Mouse (Mus musculus) liver, embryonic 16.5 days (tissue): ENCODE data around the gene Gmppa. TPM values are rescaled to one million over a fixed set of nuclear protein-coding genes. Genes with fewer than 3 reads are reported as not detected.

ENCODE experiments used
- ATAC-seq: fragments of 200-750 bp; cut with Nextera tagmentation; 2 replicates; pipeline ENCODE4 v1.8.0; 2017; ENCODE audit warnings: low read depth, mild to moderate bottlenecking, moderate number of reproducible peaks, moderate library complexity
- H3K27ac ChIP-seq: fragments of 300-500 bp; sonication (generic); 2 replicates; pipeline ENCODE4 v1.5.1; 2014; ENCODE audit warnings: mild to moderate bottlenecking, low read length
- H3K27me3 ChIP-seq: fragments of 300-500 bp; sonication (generic); 2 replicates; pipeline ENCODE4 v1.6.1; 2014; ENCODE audit warnings: low read depth, low read length, mixed read lengths; ENCODE audit not compliant: control insufficient read depth, insufficient read depth
- H3K36me3 ChIP-seq: fragments of 300-500 bp; sonication (generic); 2 replicates; pipeline ENCODE4 v1.6.1; 2014; ENCODE audit warnings: mild to moderate bottlenecking; ENCODE audit not compliant: control insufficient read depth, insufficient read depth
- H3K4me1 ChIP-seq: fragments of 300-500 bp; sonication (generic); 2 replicates; pipeline ENCODE4 v1.6.1; 2014; ENCODE audit warnings: low read depth, low read length, mixed read lengths; ENCODE audit not compliant: control insufficient read depth
- H3K4me2 ChIP-seq: fragments of 300-500 bp; sonication (generic); 2 replicates; pipeline ENCODE4 v1.6.1; 2014; ENCODE audit warnings: low read depth, low read length, mixed read lengths
- H3K4me3 ChIP-seq: fragments of 300-500 bp; sonication (generic); 2 replicates; pipeline ENCODE4 v1.5.1; 2014; ENCODE audit warnings: low read depth, mild to moderate bottlenecking, low read length
- H3K9ac ChIP-seq: fragments of 300-500 bp; sonication (generic); 2 replicates; pipeline ENCODE4 v1.6.1; 2014; ENCODE audit warnings: low read depth, low read length
- H3K9me3 ChIP-seq: fragments of 300-500 bp; sonication (generic); replicated peaks from 2 replicates; pipeline ENCODE4 v1.6.1; 2016; ENCODE audit warnings: low read length; ENCODE audit not compliant: control insufficient read depth
- WGBS: fragments of 180-500 bp; shearing (Covaris S2); extraction: QIAGEN DNeasy Blood & Tissue Kit; methylation state at CpG from one replicate; pipeline ENCODE4 v1.1.7; 2014; ENCODE audit not compliant: insufficient replicate concordance; 5-methylcytosine and 5-hydroxymethylcytosine counted together
- polyA plus RNA-seq: library from polyadenylated mRNA; unstranded; fragments of >200 nt; fragmentation: Nextera tagmentation; extraction: Ambion mirVana; gene quantifications from 2 replicates; pipeline ENCODE4 v1.2.1, GENCODE M21; 2015

Gene Gmppa
- polyA plus RNA-seq, 1 experiment from 2014 or later, result 35.7 TPM

DNA sequence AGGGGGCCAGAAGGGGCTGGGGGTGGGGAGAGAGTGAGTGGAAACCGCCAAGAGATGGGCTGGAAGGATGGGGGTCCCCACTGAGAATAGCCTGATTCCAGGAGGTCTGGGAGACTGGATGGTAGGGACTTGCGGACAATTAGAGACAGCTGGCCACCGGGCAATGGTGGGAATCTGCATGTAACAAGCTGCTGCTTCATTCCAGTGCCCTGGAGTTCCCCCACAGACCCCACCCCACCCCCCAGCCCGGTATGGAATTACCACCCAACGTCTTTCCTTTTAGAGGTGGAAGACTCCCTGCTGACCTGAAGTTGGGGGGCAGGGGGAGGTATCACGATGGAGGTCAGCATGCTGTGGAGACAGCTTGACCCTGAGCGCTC is 12.3 kb downstream of the Gmppa start:
- WGBS, result 6% methylated on average over 7 of the region's 7 CpGs
- H3K27me3 ChIP-seq, result peaks cover 70% of the 10 kb centered on the region
- no peak overlapping the region for H3K9ac ChIP-seq
- H3K36me3 ChIP-seq, result no peaks in the 10 kb centered on the region
- H3K4me2 ChIP-seq, result 0 out of 2 replicates have a peak overlapping the region, but pooled peaks have one; percentile 42
- H3K4me3 ChIP-seq, result no peak overlapping the region
- ATAC-seq, result no peak
- peaks cover 64% of the 10 kb centered on the region for H3K4me1 ChIP-seq
- H3K27ac ChIP-seq, result no peak overlapping the region
- H3K9me3 ChIP-seq, result no peaks in the 10 kb centered on the region

DNA sequence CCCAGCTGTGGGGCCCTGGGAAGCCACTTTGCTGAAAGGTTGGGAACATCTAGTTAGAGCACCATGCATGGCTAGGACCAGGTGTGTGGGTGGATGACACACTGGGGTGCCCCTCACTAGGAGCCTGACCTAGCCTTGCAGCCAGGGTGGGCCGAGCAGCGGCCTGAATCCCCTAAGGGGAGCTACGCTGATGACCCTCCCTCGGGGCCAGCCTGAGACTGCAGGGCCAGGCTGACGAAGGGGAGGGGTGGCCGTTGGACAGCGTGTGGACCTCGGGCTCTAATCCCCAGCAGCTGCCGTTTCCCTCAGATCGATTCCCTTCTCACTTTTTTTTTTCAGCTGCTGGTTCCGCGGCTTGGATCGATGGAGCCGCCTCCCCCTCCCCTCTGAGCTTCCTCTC is 13.2 kb downstream of the Gmppa start:
- no peaks in the 10 kb centered on the region for H3K9me3 ChIP-seq
- H3K4me1 ChIP-seq, result peaks cover 64% of the 10 kb centered on the region
- H3K27ac ChIP-seq, result no peak overlapping the region
- H3K4me2 ChIP-seq, result no peak overlapping the region
- peaks cover 79% of the 10 kb centered on the region for H3K27me3 ChIP-seq
- H3K4me3 ChIP-seq, result no peak overlapping the region
- 0% methylated on average over 14 of the region's 14 CpGs for WGBS
- no peaks in the 10 kb centered on the region for H3K36me3 ChIP-seq
- H3K9ac ChIP-seq, result no peak overlapping the region
- ATAC-seq, result no peak

GRCm38 (mm10) chr1:75449377-75450135 is 13.8 kb downstream of the Gmppa start:
- H3K27ac ChIP-seq, result no peak overlapping the region
- WGBS, result 3% methylated on average over 8 of the region's 8 CpGs
- H3K4me1 ChIP-seq, result peaks cover 62% of the 10 kb centered on the region
- H3K36me3 ChIP-seq, result no peaks in the 10 kb centered on the region
- peak overlapping the region; percentile 35 for H3K4me3 ChIP-seq
- peaks cover 85% of the 10 kb centered on the region for H3K27me3 ChIP-seq
- H3K9ac ChIP-seq, result no peak overlapping the region; the same call in 1 of the 2 replicates
- no peak for ATAC-seq
- H3K4me2 ChIP-seq, result peak overlapping the region; percentile 57
- H3K9me3 ChIP-seq, result no peaks in the 10 kb centered on the region

DNA sequence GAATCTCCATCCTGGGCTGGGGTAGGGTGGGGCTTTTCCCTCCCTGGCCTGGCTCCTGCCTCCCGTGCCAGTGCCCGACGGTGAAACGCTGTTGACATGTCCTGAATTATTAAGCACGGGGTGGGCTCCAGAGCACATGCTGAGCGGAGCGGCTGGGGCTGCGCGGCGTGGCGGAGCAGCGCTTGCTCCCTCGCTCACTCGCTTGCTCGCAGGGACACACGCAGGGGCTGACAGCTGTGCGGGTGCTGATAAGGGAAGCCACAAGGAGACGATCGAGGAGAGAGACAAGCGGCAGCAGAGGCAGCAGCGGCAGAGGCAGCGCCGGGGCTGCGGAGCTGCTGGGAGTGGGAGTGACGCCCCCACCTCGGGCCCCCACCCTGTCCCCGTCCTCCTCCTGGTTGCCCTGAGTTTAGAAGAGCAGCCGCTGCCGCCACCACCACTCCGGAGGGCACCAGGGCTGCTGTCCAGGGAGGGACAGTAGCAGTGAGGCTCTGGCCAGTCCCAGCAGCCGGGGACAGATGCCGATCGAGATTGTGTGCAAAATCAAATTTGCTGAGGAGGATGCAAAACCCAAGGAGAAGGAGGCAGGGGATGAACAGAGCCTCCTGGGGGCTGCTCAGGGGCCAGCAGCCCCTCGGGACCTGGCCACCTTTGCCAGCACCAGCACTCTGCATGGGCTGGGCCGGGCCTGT is 14.7 kb downstream of the Gmppa start, which contains the start of gene Asic4:
Asic4 (plus strand) TSS at position 123 of the 692 bp plus-strand sequence.
- Histone ChIP-seq H3K36me3 (no peaks in the 10 kb centered on the region), H3K4me2 (peak within 1 kb of the TSS; percentile 57), H3K27ac (no peak within 1 kb of the TSS), H3K4me3 (peak within 1 kb of the TSS; percentile 35), H3K9ac (peak within 1 kb of the TSS; percentile 2; the same call in 1 of the 2 replicates), H3K4me1 (peaks cover 54% of the 10 kb centered on the region), H3K9me3 (no peaks in the 10 kb centered on the region), H3K27me3 (peaks cover 92% of the 10 kb centered on the region)
- peak; percentile 43; the same call in 1 of the 2 replicates for ATAC-seq
- WGBS, result under 1% methylated on average over 29 of the region's 35 CpGs

GRCm38 (mm10) chr1:75451900-75452299 is 16.2 kb downstream of the Gmppa start:
- 49% methylated on average over 5 of the region's 5 CpGs for WGBS
- H3K4me1 ChIP-seq, result peaks cover 40% of the 10 kb centered on the region
- H3K4me3 ChIP-seq, result no peak overlapping the region
- peaks cover 98% of the 10 kb centered on the region for H3K27me3 ChIP-seq
- no peak overlapping the region for H3K9ac ChIP-seq
- H3K36me3 ChIP-seq, result no peaks in the 10 kb centered on the region
- H3K27ac ChIP-seq, result no peak overlapping the region
- no peak for ATAC-seq
- H3K9me3 ChIP-seq, result no peaks in the 10 kb centered on the region
- no peak overlapping the region for H3K4me2 ChIP-seq

DNA sequence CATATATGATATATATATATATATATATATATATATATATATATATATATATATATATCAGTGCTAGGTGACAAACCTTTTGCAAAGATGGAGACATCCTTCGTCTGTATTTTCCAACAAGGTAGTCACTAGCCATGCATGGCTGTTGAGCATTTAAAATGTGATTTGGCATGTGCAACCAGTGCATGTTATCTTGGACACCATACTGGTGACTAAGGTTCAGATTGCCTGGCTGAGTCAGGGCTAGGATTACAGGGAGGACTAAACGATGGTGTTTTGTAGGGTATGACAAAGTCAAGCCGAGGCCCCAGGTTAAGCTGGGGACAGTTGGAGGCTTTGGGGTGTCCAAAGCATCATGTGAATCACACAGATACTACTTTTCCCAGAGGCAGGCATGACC is 19.7 kb downstream of the Gmppa start:
- Histone ChIP-seq H3K4me3 (no peak overlapping the region), H3K27ac (no peak overlapping the region), H3K9ac (no peak overlapping the region), H3K4me1 (peaks cover 17% of the 10 kb centered on the region), H3K27me3 (peaks cover 96% of the 10 kb centered on the region), H3K36me3 (no peaks in the 10 kb centered on the region), H3K4me2 (no peak overlapping the region), H3K9me3 (no peaks in the 10 kb centered on the region)
- ATAC-seq, result no peak
- 56% methylated on average over 3 of the region's 3 CpGs for WGBS

- Histone ChIP-seq H3K27me3 (peaks cover 91% of the 10 kb centered on the region), H3K4me1 (peaks cover 11% of the 10 kb centered on the region), H3K9ac (no peak overlapping the region), H3K36me3 (no peaks in the 10 kb centered on the region), H3K4me3 (no peak overlapping the region), H3K4me2 (no peak overlapping the region), H3K9me3 (no peaks in the 10 kb centered on the region), H3K27ac (no peak overlapping the region)
- WGBS, result 20% methylated on average over 5 of the region's 5 CpGs
- ATAC-seq, result no peak
Observed at GRCm38 (mm10) chr1:75455948-75456347, 20.2 kb downstream of the Gmppa start.

- Histone ChIP-seq H3K4me3 (no peak overlapping the region), H3K27me3 (peaks cover 80% of the 10 kb centered on the region), H3K9ac (no peak overlapping the region), H3K27ac (no peak overlapping the region), H3K4me2 (no peak overlapping the region), H3K9me3 (no peaks in the 10 kb centered on the region), H3K36me3 (no peaks in the 10 kb centered on the region), H3K4me1 (peaks cover 10% of the 10 kb centered on the region)
- 7% methylated on average over 14 of the region's 14 CpGs for WGBS
- ATAC-seq, result no peak
Observed at GRCm38 (mm10) chr1:75456746-75457564, 21.2 kb downstream of the Gmppa start.
